Mouse (Mus musculus) CD4-positive naive resting alpha-beta T cell, adult 76 days (primary cell): Measurements from ENCODE around the gene Sh3pxd2a. TPM values are rescaled to one million over a fixed set of nuclear protein-coding genes. Genes with fewer than 3 reads are reported as not detected.

Source experiments
- total RNA-seq: library from RNA; stranded (reverse); gene quantifications from one replicate; pipeline ENCODE4 v1.2.4, GENCODE M21; 2023

The Sh3pxd2a gene
- total RNA-seq: 26.9 TPM

DNA sequence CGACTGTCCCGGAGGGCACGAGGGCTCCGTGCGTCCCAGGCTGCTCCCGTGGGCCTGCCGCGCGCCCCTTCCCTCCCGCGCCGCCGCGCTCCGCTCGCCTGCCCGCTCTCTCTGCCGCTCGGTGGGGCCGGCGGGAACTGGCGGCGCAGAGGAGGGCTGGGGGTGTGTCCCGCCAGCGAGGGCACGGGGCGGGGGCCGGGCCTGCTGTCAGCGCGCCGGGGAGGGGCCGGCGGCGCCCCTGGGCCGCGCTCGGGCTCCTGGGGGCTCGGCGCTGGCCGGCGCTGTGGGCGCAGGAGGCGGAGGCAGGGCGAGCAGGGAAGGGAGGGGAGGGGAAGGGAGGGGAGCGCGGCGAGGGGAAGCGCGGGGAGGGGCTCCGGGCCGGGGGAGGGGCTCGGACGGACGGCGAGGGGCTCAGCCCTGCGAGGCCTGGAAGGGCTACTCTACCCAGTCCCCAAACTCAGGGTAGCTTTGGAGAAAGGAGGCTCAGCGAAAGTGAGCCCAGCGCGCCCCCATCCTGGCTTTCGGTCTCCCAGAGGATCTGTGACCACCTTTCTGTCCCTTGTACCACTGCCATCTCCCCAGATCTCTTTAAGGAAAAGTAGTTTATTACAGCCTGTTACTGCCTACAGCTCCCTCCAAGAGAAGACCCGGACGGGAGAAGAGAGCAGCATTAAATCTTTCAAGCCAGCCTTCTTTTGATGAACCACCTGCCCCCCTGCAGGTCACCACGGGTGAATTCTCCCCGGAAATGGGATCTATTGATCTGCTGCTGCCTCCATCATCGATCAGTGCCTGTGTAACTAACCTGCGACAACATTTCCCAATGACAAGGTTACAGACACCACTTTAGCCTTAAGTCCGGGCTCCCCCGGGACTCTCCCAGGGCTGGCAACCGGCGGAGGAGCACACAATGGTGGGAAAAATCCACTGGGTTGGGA lies at the start of gene Sh3pxd2a:
Gene Sh3pxd2a (minus strand): TSS at position 98 of the 938 bp plus-strand sequence.

Other genes with a start within 250 kb of the Sh3pxd2a start
- 34.5 TPM for gene Stn1, start 73.1 kb upstream of the Sh3pxd2a start, total RNA-seq
- gene Slk, start 115.3 kb upstream of the Sh3pxd2a start, total RNA-seq: 65.0 TPM
- gene Col17a1, start 227.7 kb upstream of the Sh3pxd2a start, total RNA-seq: 0.59 TPM